Mouse (Mus musculus) embryonic facial prominence, embryonic 11.5 days (tissue): ENCODE measurements at regions not wholly inside any gene's neighbourhood (a gene's known extent, or its start where the extent isn't known, plus 50 kb on each side); places are given as distances from the start of the nearest gene placed in this dataset.

Experiments used
- ATAC-seq: fragments of 200-750 bp; cut with Nextera tagmentation; replicated peaks from 2 replicates; pipeline ENCODE4 v1.8.0; 2017; ENCODE audit warnings: low read depth; ENCODE audit not compliant: insufficient number of reproducible peaks, low FRiP score, low TSS enrichment
- DNase-seq: peaks from one replicate; pipeline ENCODE4 v3.0.0-alpha.2; 2015; ENCODE audit warnings: low spot score
- H3K27ac ChIP-seq: fragments of 300-500 bp; sonication (generic); replicated peaks from 2 replicates; pipeline ENCODE4 v1.5.1; 2014; ENCODE audit warnings: mild to moderate bottlenecking, low read depth, low read length, control low read depth
- H3K27me3 ChIP-seq: fragments of 300-500 bp; sonication (generic); 2 replicates; pipeline ENCODE4 v1.6.1; 2014; ENCODE audit warnings: mild to moderate bottlenecking, low read length, moderate library complexity, mixed read lengths; ENCODE audit not compliant: control insufficient read depth, insufficient read depth
- H3K36me3 ChIP-seq: fragments of 300-500 bp; sonication (generic); replicated peaks from 2 replicates; pipeline ENCODE4 v1.6.1; 2014; ENCODE audit warnings: low read depth, mild to moderate bottlenecking, low read length, moderate library complexity, mixed read lengths; ENCODE audit not compliant: control insufficient read depth, insufficient read depth
- H3K4me1 ChIP-seq: fragments of 300-500 bp; sonication (generic); 2 replicates; pipeline ENCODE4 v1.6.1; 2014; ENCODE audit warnings: low read length, mixed read lengths; ENCODE audit not compliant: control insufficient read depth, insufficient read depth
- H3K4me2 ChIP-seq: fragments of 300-500 bp; sonication (generic); 2 replicates; pipeline ENCODE4 v1.6.1; 2014; ENCODE audit warnings: low read depth, mild to moderate bottlenecking, control low read depth, low read length, moderate library complexity
- H3K4me3 ChIP-seq: fragments of 300-500 bp; sonication (generic); 2 replicates; pipeline ENCODE4 v1.5.1; 2014; ENCODE audit warnings: low read depth, low read length, control low read depth
- H3K9ac ChIP-seq: fragments of 300-500 bp; sonication (generic); replicated peaks from 2 replicates; pipeline ENCODE4 v1.6.1; 2014; ENCODE audit warnings: mild to moderate bottlenecking, control low read depth, low read length
- H3K9me3 ChIP-seq: fragments of 300-500 bp; sonication (generic); replicated peaks from 2 replicates; pipeline ENCODE4 v1.6.1; 2016; ENCODE audit warnings: mild to moderate bottlenecking, low read length, inconsistent platforms, mixed read lengths; ENCODE audit not compliant: control insufficient read depth
- WGBS: fragments of 180-500 bp; shearing (Covaris S2); extraction: QIAGEN DNeasy Blood & Tissue Kit; methylation state at CpG from one replicate; pipeline ENCODE4 v1.1.7; 2014; 5-methylcytosine and 5-hydroxymethylcytosine counted together

DNA sequence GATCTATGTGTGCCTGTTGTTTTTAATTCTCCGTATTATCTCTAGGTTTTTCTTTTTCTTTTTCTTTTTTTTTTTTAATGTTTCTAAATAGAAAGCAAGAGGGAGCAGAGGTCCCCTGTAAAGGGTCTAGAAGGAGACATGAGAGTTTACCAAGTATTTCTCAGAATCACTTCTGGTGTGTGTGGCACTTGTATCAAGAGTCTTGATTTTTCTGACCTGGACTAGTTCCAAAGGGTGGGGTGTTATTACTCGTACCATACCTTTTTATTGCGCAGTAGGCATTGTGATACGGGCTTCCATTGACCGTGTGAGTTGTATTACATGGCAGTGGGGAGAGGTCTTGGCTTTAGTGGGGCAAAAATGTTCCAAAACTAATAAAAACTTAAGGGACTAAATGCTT lies 63.2 kb upstream of the Bmp6 start:
- DNase-seq (no peak), ATAC-seq (no peak)
- Histone ChIP-seq H3K4me1 (no peaks in the 10 kb centered on the region), H3K36me3 (no peaks in the 10 kb centered on the region), H3K4me2 (no peak overlapping the region), H3K9me3 (no peaks in the 10 kb centered on the region), H3K4me3 (no peak overlapping the region), H3K27me3 (no peaks in the 10 kb centered on the region), H3K9ac (no peak overlapping the region), H3K27ac (no peak overlapping the region)
- 88% methylated on average over 5 of the region's 5 CpGs for WGBS

DNA sequence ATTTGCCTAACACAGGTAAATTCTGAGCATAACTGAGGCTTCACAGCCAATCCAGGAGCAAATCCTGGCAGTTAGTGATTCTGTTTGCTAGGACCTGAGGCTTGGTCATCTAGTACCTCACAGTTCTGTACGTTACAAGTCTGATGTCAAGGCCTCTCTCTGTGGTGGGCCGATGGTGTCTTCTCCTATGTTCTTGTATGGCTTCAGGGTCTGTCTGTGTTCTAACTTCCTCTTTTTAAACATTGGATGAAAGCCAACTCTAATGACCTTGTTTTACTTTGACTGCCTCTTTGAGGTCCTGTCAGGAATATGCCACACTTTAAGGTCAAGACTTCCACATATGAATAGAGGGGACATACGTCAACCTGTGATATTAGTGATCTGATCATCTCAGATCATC lies 56.9 kb upstream of the Bmp6 start:
- ATAC-seq (no peak), DNase-seq (no peak)
- WGBS = 87% methylated on average over 3 of the region's 3 CpGs
- no peak overlapping the region for H3K9ac ChIP-seq
- no peaks in the 10 kb centered on the region for H3K9me3 ChIP-seq
- H3K27me3 ChIP-seq = no peaks in the 10 kb centered on the region
- H3K4me2 ChIP-seq = no peak overlapping the region
- no peaks in the 10 kb centered on the region for H3K36me3 ChIP-seq
- no peak overlapping the region for H3K27ac ChIP-seq
- H3K4me3 ChIP-seq = no peak overlapping the region
- H3K4me1 ChIP-seq = peaks cover 3% of the 10 kb centered on the region; the same call in 1 of the 2 replicates

DNA sequence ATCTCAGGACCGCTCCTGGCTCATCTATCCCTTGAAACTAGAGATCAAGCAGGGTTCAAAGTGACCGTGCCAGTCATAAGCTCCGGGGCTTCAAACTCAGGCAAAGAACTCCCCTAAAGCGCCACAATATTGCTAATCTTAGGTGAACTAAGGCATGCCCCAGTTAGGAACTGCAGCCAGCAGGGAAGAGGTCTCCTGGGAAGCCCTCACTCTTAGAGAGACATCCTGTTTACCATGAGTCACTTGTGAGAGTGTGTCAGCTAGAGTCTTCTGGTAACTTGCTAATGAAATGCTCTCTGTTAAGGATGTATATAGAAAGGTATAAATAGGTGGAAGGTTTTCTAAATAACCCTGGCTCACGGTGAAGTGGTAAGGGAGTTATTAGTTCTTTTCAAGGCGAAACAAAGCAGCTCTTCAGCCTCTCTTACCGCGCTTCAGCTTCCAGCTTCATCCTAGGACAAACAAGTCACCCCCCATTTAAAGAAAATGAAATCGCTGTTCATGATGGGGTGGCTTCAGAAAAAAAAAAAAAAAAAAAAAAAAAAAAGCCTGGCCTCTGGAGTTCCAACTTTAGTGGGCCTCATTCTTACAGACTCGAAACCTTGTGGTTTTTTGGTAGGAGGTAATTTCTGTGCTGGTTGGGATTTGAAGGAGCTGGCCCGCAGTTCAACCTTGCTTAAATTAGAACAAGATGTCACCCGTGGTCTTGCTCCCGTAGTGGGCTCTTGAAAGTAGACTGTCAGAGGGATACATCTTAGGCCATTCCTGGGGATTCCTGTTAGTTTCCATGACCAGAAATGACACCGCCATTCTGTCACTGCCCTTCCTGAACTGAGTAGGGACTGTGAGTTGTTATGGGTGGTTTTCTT lies 56.1 kb upstream of the Bmp6 start:
- Histone ChIP-seq H3K9me3 (no peaks in the 10 kb centered on the region), H3K36me3 (no peaks in the 10 kb centered on the region), H3K4me2 (no peak overlapping the region), H3K27ac (no peak overlapping the region), H3K4me3 (no peak overlapping the region), H3K9ac (no peak overlapping the region), H3K4me1 (peaks cover 3% of the 10 kb centered on the region; the same call in 1 of the 2 replicates), H3K27me3 (no peaks in the 10 kb centered on the region)
- WGBS = 58% methylated on average over 14 of the region's 14 CpGs
- DNase-seq (peak; percentile 71), ATAC-seq (no peak)

DNA sequence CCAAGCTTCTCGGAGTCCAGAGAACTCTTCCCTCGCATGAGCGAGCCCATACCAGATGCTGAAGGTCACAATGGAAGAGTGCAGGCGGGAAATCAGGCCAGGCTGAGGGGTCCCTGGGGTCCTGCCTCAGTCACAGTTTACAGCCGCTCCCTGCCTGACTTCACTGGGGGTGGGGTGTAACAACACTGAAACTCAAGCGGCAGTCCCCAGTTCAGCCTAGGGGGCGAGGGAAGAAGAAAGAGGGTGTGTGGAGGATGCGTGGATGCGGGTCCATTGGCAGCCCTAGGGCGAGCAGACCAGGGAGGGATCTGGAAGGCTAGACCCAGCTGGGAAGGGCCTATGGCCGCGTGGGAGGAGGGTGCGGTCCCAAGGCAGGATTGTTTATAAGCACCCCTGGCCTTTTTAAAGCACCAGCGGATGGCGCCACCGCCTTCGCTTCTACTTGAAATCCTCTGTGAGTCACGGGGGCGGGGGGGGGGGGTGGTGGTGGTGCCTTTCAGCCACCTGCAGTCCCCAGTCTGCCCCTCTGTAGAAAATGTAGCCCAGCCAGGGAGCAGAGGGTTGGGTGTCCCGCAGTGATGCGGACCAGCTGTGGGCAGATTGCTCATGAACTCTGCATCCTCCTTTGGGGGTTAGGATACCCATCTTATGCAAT lies 54.5 kb upstream of the Bmp6 start:
- no peak overlapping the region for H3K4me3 ChIP-seq
- H3K9me3 ChIP-seq = no peaks in the 10 kb centered on the region
- 0 out of 2 replicates have a peak overlapping the region, but pooled peaks have one; percentile 5 for H3K9ac ChIP-seq
- 0 out of 2 replicates have a peak overlapping the region, but pooled peaks have one; percentile 9 for H3K27ac ChIP-seq
- no peaks in the 10 kb centered on the region for H3K36me3 ChIP-seq
- peaks cover 3% of the 10 kb centered on the region; the same call in 1 of the 2 replicates for H3K4me1 ChIP-seq
- DNase-seq = peak; percentile 49
- no peaks in the 10 kb centered on the region for H3K27me3 ChIP-seq
- peak overlapping the region; percentile 26 for H3K4me2 ChIP-seq
- ATAC-seq = 0 out of 2 replicates have a peak, but pooled peaks have one; percentile 71
- WGBS = 18% methylated on average over 20 of the region's 21 CpGs

DNA sequence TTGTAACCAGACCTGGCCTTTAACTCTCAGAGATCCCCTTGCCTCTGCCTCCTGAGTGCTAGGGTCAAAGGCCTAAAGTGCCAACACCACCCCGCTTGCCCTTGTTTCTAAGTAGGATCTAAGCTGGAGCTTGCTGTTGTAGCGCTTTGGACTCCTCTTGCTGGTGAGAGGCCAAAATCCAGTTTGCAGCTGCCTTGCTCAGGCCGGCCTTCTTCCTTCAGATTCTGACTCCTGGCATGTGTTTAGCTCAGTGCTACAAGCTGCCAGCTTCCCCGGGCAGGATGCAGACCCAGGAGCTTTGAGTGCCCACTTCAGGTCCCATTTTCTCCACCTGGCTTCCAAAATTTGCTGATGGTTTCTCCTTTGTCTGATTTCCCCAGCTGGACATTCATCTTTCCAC lies 53.4 kb upstream of the Bmp6 start:
- no peak overlapping the region for H3K27ac ChIP-seq
- H3K9me3 ChIP-seq = no peaks in the 10 kb centered on the region
- WGBS = 87% methylated on average over 4 of the region's 4 CpGs
- DNase-seq (no peak), ATAC-seq (no peak)
- H3K36me3 ChIP-seq = no peaks in the 10 kb centered on the region
- H3K4me2 ChIP-seq = no peak overlapping the region
- peaks cover 3% of the 10 kb centered on the region; the same call in 1 of the 2 replicates for H3K4me1 ChIP-seq
- no peak overlapping the region for H3K4me3 ChIP-seq
- H3K27me3 ChIP-seq = no peaks in the 10 kb centered on the region
- H3K9ac ChIP-seq = no peak overlapping the region
